Mouse (Mus musculus): ENCODE results near the gene Eif4ebp2.

DNA sequence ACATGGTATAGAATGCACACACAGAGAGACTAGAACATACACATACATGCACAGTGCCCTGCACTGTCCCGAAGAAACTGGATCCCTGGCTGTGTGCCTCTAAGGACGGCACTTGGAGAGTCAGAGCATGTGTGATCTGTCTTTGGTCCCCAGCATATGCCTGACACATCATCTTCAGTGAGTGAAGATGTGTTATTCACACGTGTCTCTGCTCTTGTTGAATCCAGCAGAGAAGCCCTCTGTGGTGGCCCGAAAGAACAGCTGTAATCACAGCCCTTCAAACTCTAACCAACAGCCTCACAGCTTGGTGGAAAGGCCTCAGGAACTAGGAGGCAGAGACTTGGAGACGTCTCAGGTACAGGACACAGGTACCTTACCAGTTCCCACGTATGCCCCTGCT lies 67.3 kb downstream of the Eif4ebp2 start:
- TF ChIP-seq CTCF (IDR thresholded peaks at IDR 0.05; ENCODE audit: borderline replicate concordance, control insufficient read depth, extremely low read depth, insufficient read depth, low read length, poor library complexity) = no peak
- no peak for TF ChIP-seq POLR2A (IDR thresholded peaks at IDR 0.05; ENCODE audit: control insufficient read depth, extremely low read depth, insufficient read depth, low read length, poor library complexity)
